Mouse (Mus musculus) cerebellum, postnatal 14 days (tissue): Measurements from ENCODE around the gene Imp3.

Experiments used
- DNase-seq, 2 experiments: peaks; one replicate each; pipeline ENCODE4 v3.0.0; 2021; ENCODE audit warnings: mixed read lengths in 2 of 2

Gene Imp3

DNA sequence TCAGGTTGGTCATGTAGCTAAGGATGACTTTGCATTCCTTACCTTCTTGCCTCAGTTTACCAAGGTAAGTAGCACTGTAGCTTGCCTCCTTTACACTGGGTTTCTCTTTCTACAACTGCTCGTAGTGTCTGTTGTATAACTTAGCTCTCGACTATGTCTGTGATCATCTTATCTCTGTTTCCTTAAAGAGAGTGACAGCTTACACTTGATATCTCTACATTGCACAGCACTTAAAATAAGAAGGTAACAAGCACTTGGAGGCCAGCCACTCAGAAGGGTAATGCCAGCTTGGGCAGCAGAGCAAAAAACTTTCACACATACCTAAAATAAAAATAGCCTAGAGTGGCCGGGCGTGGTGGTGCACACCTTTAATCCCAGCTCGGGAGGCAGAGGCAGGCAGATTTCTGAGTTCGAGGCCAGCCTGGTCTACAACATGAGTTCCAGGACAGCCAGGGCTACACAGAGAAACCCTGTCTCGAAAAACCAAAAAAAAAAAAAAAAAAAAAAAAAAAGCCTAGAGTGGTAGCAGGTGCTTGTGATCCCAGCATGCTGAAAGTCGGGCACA lies 36.8 kb downstream of the Imp3 start:
- no peak for DNase-seq

DNA sequence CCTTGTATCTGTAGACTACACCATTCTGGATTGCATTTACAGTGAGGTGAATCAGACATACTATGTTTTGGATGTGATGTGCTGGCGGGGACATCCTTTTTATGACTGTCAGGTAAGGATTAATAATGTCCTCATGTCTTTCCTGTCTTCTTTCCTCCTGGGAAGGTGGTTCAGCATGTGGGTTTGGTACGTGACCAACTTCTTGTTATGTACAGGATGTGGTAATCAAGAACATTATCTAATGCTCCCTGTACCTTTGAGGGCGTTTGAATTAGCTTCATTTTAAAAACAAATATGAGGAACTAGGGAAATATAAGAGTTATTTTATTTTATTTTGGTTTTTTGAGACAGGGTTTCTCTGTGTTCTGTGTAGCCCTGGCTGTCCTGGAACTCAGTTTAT lies 37.9 kb downstream of the Imp3 start:
- no peak for DNase-seq

DNA sequence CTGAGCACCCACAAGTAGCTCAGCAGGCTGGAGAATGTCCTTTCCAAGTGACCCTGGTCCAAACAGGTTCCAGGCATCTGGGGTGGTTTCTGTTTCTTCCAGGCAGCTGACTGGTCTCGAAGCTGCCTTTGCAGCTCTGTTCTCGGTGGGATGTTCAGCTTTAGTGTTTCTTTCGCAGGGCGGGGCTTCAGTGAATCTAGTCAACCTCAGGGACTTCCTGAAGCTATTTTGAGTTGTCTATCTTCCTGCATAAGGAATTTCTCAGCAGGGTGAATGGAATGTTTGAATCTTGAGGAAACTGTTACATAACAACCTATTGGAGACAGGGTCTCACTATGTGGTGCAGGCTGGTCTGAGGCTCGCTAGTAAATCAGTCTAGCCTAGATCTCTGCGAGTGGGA lies 42.9 kb downstream of the Imp3 start:
- no peak for DNase-seq

DNA sequence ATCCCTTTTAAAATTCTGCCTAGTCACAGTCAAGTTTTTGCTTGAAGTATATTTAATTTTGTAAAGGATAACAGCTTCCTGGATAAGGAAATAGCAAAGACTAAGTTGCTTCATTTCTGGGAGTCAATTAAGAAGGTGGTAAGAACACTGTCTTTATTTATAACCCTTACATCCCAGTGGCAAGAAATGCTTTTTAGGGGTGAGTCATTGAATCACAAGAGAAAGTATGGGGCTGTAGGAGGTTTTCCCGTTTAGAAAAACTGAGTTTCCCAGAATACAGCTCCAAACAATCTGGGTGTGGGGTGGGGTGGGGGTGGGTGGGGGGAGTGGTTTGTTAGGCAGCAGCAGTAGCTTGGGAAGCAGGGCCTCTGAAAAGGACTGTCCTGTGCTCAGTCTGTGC lies 44.2 kb downstream of the Imp3 start:
- DNase-seq = no peak
